Mouse (Mus musculus) CH12.LX (cell line): ENCODE measurements around the gene Uqcrq.

Experiments
- BHLHE40 ChIP-seq: IDR thresholded peaks from 2 replicates; pipeline ENCODE4 v1.6.1; 2011; ENCODE audit warnings: mild to moderate bottlenecking, low read depth, low read length, improper control_type of control experiment
- CTCF ChIP-seq, 2 experiments: IDR thresholded peaks in 1 of 2; conservative IDR thresholded peaks in 1 of 2; 2 replicates each; pipeline ENCODE4 v1.5.1; 2011 to 2012; ENCODE audit warnings: low read depth in 2 of 2, low read length in 2 of 2, improper control_type of control experiment in 1 of 2, inconsistent platforms in 1 of 2, mild to moderate bottlenecking in 1 of 2, moderate library complexity in 1 of 2
- EP300 ChIP-seq: IDR thresholded peaks from 2 replicates; pipeline ENCODE4 v1.6.1; 2011; ENCODE audit warnings: low read length, improper control_type of control experiment
- MAX ChIP-seq: IDR thresholded peaks from 2 replicates; pipeline ENCODE4 v1.6.1; 2011; ENCODE audit warnings: low read length, improper control_type of control experiment
- MYC ChIP-seq: IDR thresholded peaks from 2 replicates; pipeline ENCODE4 v1.6.1; 2011; ENCODE audit warnings: low read depth, mild to moderate bottlenecking, improper control_type of control experiment, low read length
- POLR2A ChIP-seq: IDR thresholded peaks from 2 replicates; pipeline ENCODE4 v1.6.1; 2011; ENCODE audit warnings: low read depth, mild to moderate bottlenecking, improper control_type of control experiment, low read length
- TBP ChIP-seq: conservative IDR thresholded peaks from 2 replicates; pipeline ENCODE4 v1.6.1; 2011; ENCODE audit warnings: low read depth, low read length, improper control_type of control experiment
- ZC3H11A ChIP-seq: IDR thresholded peaks from 2 replicates; pipeline ENCODE4 v1.6.1; 2012; ENCODE audit warnings: low read depth, mild to moderate bottlenecking, inconsistent platforms, low read length, improper control_type of control experiment
- ZNF384 ChIP-seq: IDR thresholded peaks from 2 replicates; pipeline ENCODE4 v1.6.1; 2012; ENCODE audit warnings: low read depth, low read length, improper control_type of control experiment, inconsistent platforms

DNA sequence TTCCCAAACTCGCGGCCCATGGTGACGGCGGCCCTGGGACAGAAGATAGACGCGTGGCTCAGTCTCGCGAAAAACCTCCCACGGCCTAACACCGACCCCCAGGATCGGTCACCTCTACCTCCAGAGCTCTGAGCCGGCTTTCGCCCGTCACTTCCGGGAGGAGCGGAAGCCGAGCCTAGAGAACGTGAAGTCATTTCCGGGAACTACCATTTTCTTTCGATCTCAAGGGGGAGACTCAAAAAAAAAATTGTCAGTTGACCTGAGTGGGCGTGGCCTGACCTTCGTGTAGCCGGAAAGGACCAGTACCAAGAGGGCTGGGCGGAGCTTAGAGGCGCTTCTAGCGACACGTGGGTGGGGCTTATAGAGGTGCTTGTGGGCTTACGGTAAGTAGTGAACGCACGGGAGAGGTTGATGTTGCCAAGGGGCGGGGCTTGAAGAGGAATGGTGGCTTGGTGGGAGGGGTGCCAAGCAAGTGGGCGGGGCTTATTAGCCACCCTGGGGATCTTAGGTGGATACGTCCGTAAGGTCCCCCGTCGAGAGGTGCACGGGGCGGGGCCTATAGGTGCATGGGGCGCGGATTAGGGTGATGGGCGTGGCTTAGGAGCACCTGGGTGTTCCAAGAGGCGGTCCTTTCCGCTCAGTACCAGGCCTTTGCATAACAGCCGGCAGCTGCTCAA, at the start of gene Uqcrq, which contains the start of gene Gdf9:
- no peak for TF ChIP-seq CTCF (conservative IDR thresholded peaks at IDR 0.05 in 1 of 2, IDR thresholded peaks at IDR 0.05 in 1 of 2; ENCODE audit: low read depth in 2 of 2, low read length in 2 of 2)
- peak; percentile 98 for TF ChIP-seq ZNF384
- peak; percentile 93 for TF ChIP-seq POLR2A
- no peak for TF ChIP-seq EP300
- TF ChIP-seq BHLHE40, result peak; percentile 80
- no peak for TF ChIP-seq ZC3H11A
- peak; percentile 84 for TF ChIP-seq TBP
- peak; percentile 75; the same call in 1 of the 2 replicates for TF ChIP-seq MYC
- TF ChIP-seq MAX, result no peak; the same call in 1 of the 2 replicates
